Mouse (Mus musculus): ENCODE measurements at regions not wholly inside any gene's neighbourhood (a gene's known extent, or its start where the extent isn't known, plus 50 kb on each side); places are given as distances from the start of the nearest gene placed in this dataset.

DNA sequence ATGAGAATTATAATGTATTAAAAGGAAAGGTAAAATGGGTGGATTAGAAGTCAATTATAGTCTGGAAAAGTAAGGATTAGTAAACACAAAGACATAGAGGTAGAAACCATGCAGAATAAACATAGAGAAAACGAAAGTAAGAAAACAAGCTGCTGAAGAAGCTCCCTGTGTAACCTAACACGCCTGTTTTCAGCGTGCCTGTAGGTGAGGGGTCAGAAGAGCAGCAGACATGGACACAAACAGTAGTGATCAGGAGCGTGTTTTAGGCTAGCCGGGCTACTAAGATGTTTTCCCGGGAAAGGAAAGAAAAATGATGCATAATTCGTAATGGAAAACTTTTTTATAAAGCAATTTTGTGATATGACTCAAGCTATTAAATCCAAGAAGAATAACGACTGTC, 75.3 kb downstream of the Tktl2 start:
- no peak for TF ChIP-seq CTCF (IDR thresholded peaks at IDR 0.05; ENCODE audit: low read depth)
- no peak for TF ChIP-seq EP300 (optimal IDR thresholded peaks at IDR 0.05)

Data from stomach, postnatal 0 days (tissue).